Mouse (Mus musculus) lung, postnatal 14 days (tissue): ENCODE data around the gene Esrp2.
A peak's percentile ranks its signal among the peaks of the same experiment; 100 is the strongest.

ENCODE experiments used
- DNase-seq: peaks from one replicate; pipeline ENCODE4 v3.0.0; 2021

Gene Esrp2

GRCm38 (mm10) chr8:106147868-106148565, 11.2 kb upstream of the Esrp2 start:
- DNase-seq, result peak; percentile 61

- no peak for DNase-seq
Observed at GRCm38 (mm10) chr8:106146014-106146413, 9.2 kb upstream of the Esrp2 start.

GRCm38 (mm10) chr8:106145331-106145730, 8.6 kb upstream of the Esrp2 start:
- DNase-seq, result peak; percentile 46

- peak; percentile 89 for DNase-seq
Observed at GRCm38 (mm10) chr8:106140769-106141168, 4.0 kb upstream of the Esrp2 start.

- DNase-seq, result no peak
Observed at GRCm38 (mm10) chr8:106140191-106140590, 3.4 kb upstream of the Esrp2 start.

- no peak for DNase-seq
Observed at GRCm38 (mm10) chr8:106138616-106139015, 1.8 kb upstream of the Esrp2 start.

- DNase-seq, result peak; percentile 79
Observed at GRCm38 (mm10) chr8:106137906-106138477, 1.2 kb upstream of the Esrp2 start.

- peak; percentile 43 for DNase-seq
Observed at GRCm38 (mm10) chr8:106137218-106137905, 588 bp upstream of the Esrp2 start.

GRCm38 (mm10) chr8:106135672-106136071, 1.1 kb downstream of the Esrp2 start:
- DNase-seq, result peak; percentile 35

GRCm38 (mm10) chr8:106134751-106135571, 1.8 kb downstream of the Esrp2 start:
- peak; percentile 87 for DNase-seq

- no peak for DNase-seq
Observed at GRCm38 (mm10) chr8:106133946-106134345, 2.8 kb downstream of the Esrp2 start.

GRCm38 (mm10) chr8:106133526-106133925, 3.2 kb downstream of the Esrp2 start:
- DNase-seq, result no peak

GRCm38 (mm10) chr8:106132356-106132755, 4.4 kb downstream of the Esrp2 start:
- DNase-seq, result no peak

- DNase-seq, result no peak
Observed at GRCm38 (mm10) chr8:106131488-106132222, 5.1 kb downstream of the Esrp2 start.

GRCm38 (mm10) chr8:106131021-106131420, 5.8 kb downstream of the Esrp2 start:
- no peak for DNase-seq

GRCm38 (mm10) chr8:106130505-106130904, 6.3 kb downstream of the Esrp2 start:
- DNase-seq, result no peak

GRCm38 (mm10) chr8:106129997-106130396, 6.8 kb downstream of the Esrp2 start:
- DNase-seq, result no peak

GRCm38 (mm10) chr8:106129232-106129930, 7.4 kb downstream of the Esrp2 start:
- DNase-seq, result no peak

GRCm38 (mm10) chr8:106127882-106128410, 8.8 kb downstream of the Esrp2 start:
- no peak for DNase-seq

- no peak for DNase-seq
Observed at GRCm38 (mm10) chr8:106127054-106127453, 9.7 kb downstream of the Esrp2 start.

- DNase-seq, result no peak
Observed at GRCm38 (mm10) chr8:106126055-106126454, 10.7 kb downstream of the Esrp2 start.

GRCm38 (mm10) chr8:106123443-106123842, 13.3 kb downstream of the Esrp2 start:
- DNase-seq, result no peak
